Mouse (Mus musculus) heart, postnatal 25 days (tissue): ENCODE results near the gene Gpx8. TPM values are rescaled to one million over a fixed set of nuclear protein-coding genes. Genes with fewer than 3 reads are reported as not detected.
"Not testable (repeated sequence)": the region's sequence is repeated elsewhere in the genome, so short reads cannot be mapped to it uniquely, and the experiment has no call there.

Experiments used
- DNase-seq: peaks from one replicate; pipeline ENCODE4 v3.0.0; 2022; ENCODE audit warnings: low spot score
- intact Hi-C: fragments of 180-260 bp; cut with DNase I; formaldehyde crosslinking; loops from one replicate; pipeline ENCODE4 v1.15.1; 2025
- total RNA-seq, 2 experiments: library from RNA; stranded (reverse); gene quantifications; 2 replicates each; pipeline ENCODE4 v1.2.3; 2021

The Gpx8 gene
- total RNA-seq, 2 experiments from 2014 or later, result 37.7 to 41.6 TPM

- DNase-seq, result no peak
- intact Hi-C loops, result loop anchor here (5.0 kb wide), 1 partner anchor 45 kb away; the partner anchor contains the start of gene Ccno
Observed at GRCm38 (mm10) chr13:113031792-113032571, 14.2 kb downstream of the Gpx8 start.

- DNase-seq, result no peak
- intact Hi-C loops, result loop anchor here (5.0 kb wide), 1 partner anchor 44 kb away; the partner anchor contains the start of gene Ccno
Observed at GRCm38 (mm10) chr13:113031351-113031750, 14.9 kb downstream of the Gpx8 start.

GRCm38 (mm10) chr13:113023274-113024143 is 22.7 kb downstream of the Gpx8 start:
- intact Hi-C loops, result no loop called here
- no peak for DNase-seq

- intact Hi-C loops, result no loop called here
Observed at GRCm38 (mm10) chr13:113022467-113022866, 23.7 kb downstream of the Gpx8 start.

GRCm38 (mm10) chr13:113021521-113021920 is 24.7 kb downstream of the Gpx8 start:
- no peak for DNase-seq
- intact Hi-C loops, result no loop called here

More at GRCm38 (mm10) chr13:113022467-113022866, 23.7 kb downstream of the Gpx8 start:
- no peak for DNase-seq

- intact Hi-C loops, DNase-seq: not testable (repeated sequence)
Observed at GRCm38 (mm10) chr13:113013174-113013953, 32.8 kb downstream of the Gpx8 start.

- intact Hi-C loops, result no loop called here
Observed at GRCm38 (mm10) chr13:113012683-113013082, 33.5 kb downstream of the Gpx8 start.

GRCm38 (mm10) chr13:113000576-113001318 is 45.5 kb downstream of the Gpx8 start:
- no peak for DNase-seq
- intact Hi-C loops, result no loop called here

More at GRCm38 (mm10) chr13:113012683-113013082, 33.5 kb downstream of the Gpx8 start:
- DNase-seq, result no peak

- intact Hi-C loops, result no loop called here
- DNase-seq, result no peak
Observed at GRCm38 (mm10) chr13:113000090-113000489, 46.1 kb downstream of the Gpx8 start.

GRCm38 (mm10) chr13:112998427-112999201 is 47.6 kb downstream of the Gpx8 start:
- no peak for DNase-seq
- intact Hi-C loops, result no loop called here

GRCm38 (mm10) chr13:112997369-112997768 is 48.8 kb downstream of the Gpx8 start:
- no peak for DNase-seq
- intact Hi-C loops, result no loop called here

- intact Hi-C loops, result no loop called here
- DNase-seq, result no peak
Observed at GRCm38 (mm10) chr13:112996407-112996806, 49.8 kb downstream of the Gpx8 start.

GRCm38 (mm10) chr13:112994191-112994590 is 52.0 kb downstream of the Gpx8 start:
- intact Hi-C loops, result no loop called here
- no peak for DNase-seq

GRCm38 (mm10) chr13:112993531-112994152 is 52.6 kb downstream of the Gpx8 start, which contains the start of gene Mcidas:
TSS of gene Mcidas (plus strand) at chr13:112993845.
- intact Hi-C loops, result no loop called here
- no peak for DNase-seq
